Mouse (Mus musculus) forebrain, embryonic 13.5 days (tissue): ENCODE measurements at regions not wholly inside any gene's neighbourhood (a gene's known extent, or its start where the extent isn't known, plus 50 kb on each side); places are given as distances from the start of the nearest gene placed in this dataset.
A peak's percentile ranks its signal among the peaks of the same experiment; 100 is the strongest.

Experiments used
- ATAC-seq: fragments of 200-750 bp; cut with Nextera tagmentation; 2 replicates; pipeline ENCODE4 v1.8.0; 2017
- H3K27ac ChIP-seq: fragments of 300-500 bp; sonication (generic); 2 replicates; pipeline ENCODE4 v1.5.1; 2015; ENCODE audit warnings: inconsistent platforms, mild to moderate bottlenecking, moderate library complexity
- H3K27me3 ChIP-seq: fragments of 300-500 bp; sonication (generic); 2 replicates; pipeline ENCODE4 v1.6.1; 2015; ENCODE audit warnings: mild to moderate bottlenecking, inconsistent platforms
- H3K36me3 ChIP-seq: fragments of 300-500 bp; sonication (generic); 2 replicates; pipeline ENCODE4 v1.6.1; 2015; ENCODE audit warnings: mild to moderate bottlenecking, inconsistent platforms; ENCODE audit not compliant: poor library complexity, severe bottlenecking
- H3K4me1 ChIP-seq: fragments of 300-500 bp; sonication (generic); 2 replicates; pipeline ENCODE4 v1.6.1; 2015; ENCODE audit warnings: inconsistent platforms
- H3K4me2 ChIP-seq: fragments of 300-500 bp; sonication (generic); 2 replicates; pipeline ENCODE4 v1.6.1; 2015; ENCODE audit warnings: inconsistent platforms, mild to moderate bottlenecking, moderate library complexity
- H3K4me3 ChIP-seq: fragments of 300-500 bp; sonication (generic); 2 replicates; pipeline ENCODE4 v1.5.1; 2015; ENCODE audit warnings: mild to moderate bottlenecking, inconsistent platforms
- H3K9ac ChIP-seq: fragments of 300-500 bp; sonication (generic); 2 replicates; pipeline ENCODE4 v1.6.1; 2015; ENCODE audit warnings: mild to moderate bottlenecking, inconsistent platforms
- H3K9me3 ChIP-seq: fragments of 300-500 bp; sonication (generic); replicated peaks from 2 replicates; pipeline ENCODE4 v1.6.1; 2016; ENCODE audit warnings: inconsistent platforms
- WGBS: fragments of 180-500 bp; shearing (Covaris S2); methylation state at CpG from one replicate; pipeline ENCODE4 v1.1.7; 2015; 5-methylcytosine and 5-hydroxymethylcytosine counted together

DNA sequence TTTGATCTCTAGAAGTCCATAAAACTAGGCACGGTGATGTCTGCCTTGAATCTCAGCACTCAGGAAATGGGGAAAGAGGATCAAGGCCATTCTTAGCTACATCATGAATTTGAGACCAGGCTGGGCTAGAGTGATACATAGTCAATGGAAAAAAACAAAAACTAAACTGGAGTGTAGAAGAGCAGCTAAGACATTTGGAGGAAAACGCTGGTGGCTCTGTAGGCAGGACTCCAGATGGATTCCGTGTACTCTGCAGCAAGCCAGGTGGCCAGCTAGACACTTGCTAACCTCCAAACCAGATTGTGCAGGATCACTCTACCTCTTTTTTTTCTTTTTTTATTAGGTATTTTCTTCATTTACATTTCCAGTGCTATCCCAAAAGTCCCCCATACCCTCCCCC lies 161.0 kb upstream of the Nmur2 start:
- H3K9ac ChIP-seq = no peak overlapping the region
- no peak overlapping the region for H3K27ac ChIP-seq
- no peaks in the 10 kb centered on the region for H3K4me1 ChIP-seq
- 96% methylated on average over 3 of the region's 3 CpGs for WGBS
- no peak overlapping the region for H3K4me3 ChIP-seq
- no peak overlapping the region for H3K4me2 ChIP-seq
- H3K9me3 ChIP-seq = no peaks in the 10 kb centered on the region
- H3K36me3 ChIP-seq = no peaks in the 10 kb centered on the region
- no peaks in the 10 kb centered on the region for H3K27me3 ChIP-seq
- ATAC-seq = no peak

GRCm38 (mm10) chr11:56195316-56195715 lies 154.5 kb upstream of the Nmur2 start:
- no peak overlapping the region for H3K9ac ChIP-seq
- H3K36me3 ChIP-seq = no peaks in the 10 kb centered on the region
- no peaks in the 10 kb centered on the region for H3K27me3 ChIP-seq
- no peak overlapping the region for H3K27ac ChIP-seq
- no peak overlapping the region for H3K4me2 ChIP-seq
- no peak for ATAC-seq
- no peak overlapping the region for H3K4me3 ChIP-seq
- no peaks in the 10 kb centered on the region for H3K4me1 ChIP-seq
- no peaks in the 10 kb centered on the region for H3K9me3 ChIP-seq
- WGBS = 84% methylated on average over 3 of the region's 3 CpGs

GRCm38 (mm10) chr11:56193426-56193825 lies 152.6 kb upstream of the Nmur2 start:
- Histone ChIP-seq H3K4me2 (no peak overlapping the region), H3K4me1 (no peaks in the 10 kb centered on the region), H3K27me3 (no peaks in the 10 kb centered on the region), H3K9me3 (no peaks in the 10 kb centered on the region), H3K36me3 (no peaks in the 10 kb centered on the region), H3K27ac (no peak overlapping the region), H3K4me3 (no peak overlapping the region), H3K9ac (no peak overlapping the region)
- ATAC-seq = no peak
- WGBS = 60% methylated on average over 2 of the region's 2 CpGs

DNA sequence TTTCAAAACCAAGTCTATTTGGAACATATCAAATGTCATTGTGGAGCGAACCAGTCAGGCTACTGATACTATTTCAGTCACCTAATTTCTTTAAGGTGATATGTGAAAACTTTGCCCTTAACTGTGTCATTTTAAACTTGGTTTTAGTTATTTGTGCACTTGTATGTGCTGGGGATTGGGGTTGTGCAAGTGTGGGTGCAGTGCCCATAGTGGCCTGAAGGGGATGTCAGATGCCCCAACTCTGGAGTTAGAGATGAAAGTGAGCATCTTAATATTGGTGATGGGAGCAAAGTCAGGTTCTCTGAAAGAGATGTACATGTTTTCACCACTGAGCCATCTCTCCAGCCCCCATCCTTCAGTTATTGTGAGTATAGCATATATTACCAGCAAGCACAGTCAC lies 133.1 kb upstream of the Nmur2 start:
- no peaks in the 10 kb centered on the region for H3K9me3 ChIP-seq
- H3K27me3 ChIP-seq = no peaks in the 10 kb centered on the region
- ATAC-seq = no peak
- 90% methylated on average over 1 of the region's 1 CpGs for WGBS
- no peak overlapping the region for H3K4me3 ChIP-seq
- H3K4me2 ChIP-seq = no peak overlapping the region
- H3K9ac ChIP-seq = no peak overlapping the region
- no peaks in the 10 kb centered on the region for H3K36me3 ChIP-seq
- no peak overlapping the region for H3K27ac ChIP-seq
- no peaks in the 10 kb centered on the region for H3K4me1 ChIP-seq

- Histone ChIP-seq H3K36me3 (no peaks in the 10 kb centered on the region), H3K4me2 (no peak overlapping the region), H3K9me3 (no peaks in the 10 kb centered on the region), H3K27me3 (no peaks in the 10 kb centered on the region), H3K4me3 (no peak overlapping the region), H3K9ac (no peak overlapping the region), H3K27ac (no peak overlapping the region), H3K4me1 (no peaks in the 10 kb centered on the region)
- ATAC-seq = no peak
- 85% methylated on average over 3 of the region's 3 CpGs for WGBS
Observed at GRCm38 (mm10) chr11:56173246-56173645, 132.4 kb upstream of the Nmur2 start.

DNA sequence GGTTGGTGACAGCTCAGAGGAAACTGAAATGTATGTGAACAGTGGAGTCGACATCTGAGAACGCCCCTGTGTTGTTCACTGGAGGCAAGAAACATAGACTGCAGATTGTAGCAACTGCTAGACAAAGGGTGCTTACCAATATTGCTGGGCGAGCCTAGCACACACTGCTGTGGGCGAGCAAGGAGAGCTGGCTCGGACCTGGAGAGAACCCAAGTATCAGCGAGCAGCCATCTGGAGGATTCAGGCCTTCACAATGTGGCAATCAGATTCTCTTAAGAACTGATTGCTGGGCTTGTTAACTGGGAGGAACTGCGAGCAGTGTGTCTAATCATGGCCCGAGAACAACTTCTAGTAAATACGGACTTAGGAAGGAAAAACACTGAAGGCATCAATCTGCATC lies 128.8 kb upstream of the Nmur2 start:
- ATAC-seq = peak; percentile 79
- no peaks in the 10 kb centered on the region; the same call in 1 of the 2 replicates for H3K27me3 ChIP-seq
- no peaks in the 10 kb centered on the region for H3K9me3 ChIP-seq
- H3K4me3 ChIP-seq = no peak overlapping the region
- H3K27ac ChIP-seq = peak overlapping the region; percentile 57
- H3K9ac ChIP-seq = no peak overlapping the region
- 63% methylated on average over 9 of the region's 9 CpGs for WGBS
- H3K4me1 ChIP-seq = no peaks in the 10 kb centered on the region
- H3K36me3 ChIP-seq = no peaks in the 10 kb centered on the region
- H3K4me2 ChIP-seq = no peak overlapping the region

DNA sequence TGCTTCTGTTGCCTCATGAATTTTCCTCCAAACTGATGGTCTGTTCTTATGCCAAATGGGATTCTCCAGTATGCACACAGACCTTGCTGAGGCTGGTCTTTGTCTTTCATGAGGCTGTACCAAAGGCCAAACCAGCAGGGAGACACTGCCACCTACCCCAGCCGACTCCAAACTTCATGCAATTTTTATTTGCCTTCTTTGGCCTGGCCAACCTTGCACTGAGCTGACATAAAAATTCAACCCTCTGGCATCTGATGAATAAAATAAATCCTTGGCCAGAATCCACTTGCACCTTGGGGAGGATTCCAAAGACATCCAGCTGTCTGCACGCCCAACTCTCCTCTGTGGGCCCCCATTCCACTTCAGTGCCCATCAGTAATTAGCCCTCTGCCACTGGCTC lies 126.0 kb upstream of the Nmur2 start:
- no peak for ATAC-seq
- no peak overlapping the region for H3K27ac ChIP-seq

GRCm38 (mm10) chr11:56165759-56166158 lies 124.9 kb upstream of the Nmur2 start:
- 85% methylated on average over 5 of the region's 5 CpGs for whole genome bisulfite sequencing
- H3K4me1 ChIP-seq = no peaks in the 10 kb centered on the region
- H3K4me2 ChIP-seq = no peak overlapping the region
- H3K4me3 ChIP-seq = no peak overlapping the region
- H3K9ac ChIP-seq = no peak overlapping the region
- no peaks in the 10 kb centered on the region; the same call in 1 of the 2 replicates for H3K27me3 ChIP-seq
- no peak for ATAC-seq
- H3K27ac ChIP-seq = no peak overlapping the region
- no peaks in the 10 kb centered on the region for H3K9me3 ChIP-seq
- H3K36me3 ChIP-seq = no peaks in the 10 kb centered on the region

More for the DNA sequence above, 126.0 kb upstream of the Nmur2 start:
- Histone ChIP-seq H3K27me3 (no peaks in the 10 kb centered on the region; the same call in 1 of the 2 replicates), H3K9ac (no peak overlapping the region), H3K9me3 (no peaks in the 10 kb centered on the region), H3K4me2 (no peak overlapping the region), H3K36me3 (no peaks in the 10 kb centered on the region), H3K4me1 (no peaks in the 10 kb centered on the region), H3K4me3 (no peak overlapping the region)
- WGBS = 31% methylated on average over 2 of the region's 2 CpGs

- no peaks in the 10 kb centered on the region for H3K27me3 ChIP-seq
- H3K27ac ChIP-seq = no peak overlapping the region
- no peaks in the 10 kb centered on the region for H3K36me3 ChIP-seq
- no peaks in the 10 kb centered on the region for H3K9me3 ChIP-seq
- peaks cover 6% of the 10 kb centered on the region; the same call in 1 of the 2 replicates for H3K4me1 ChIP-seq
- no peak overlapping the region for H3K4me3 ChIP-seq
- ATAC-seq = no peak
- H3K9ac ChIP-seq = no peak overlapping the region
- no peak overlapping the region for H3K4me2 ChIP-seq
- 35% methylated on average over 2 of the region's 2 CpGs for WGBS
Observed at GRCm38 (mm10) chr11:56160286-56160685, 119.5 kb upstream of the Nmur2 start.

- no peak overlapping the region for H3K4me3 ChIP-seq
- H3K4me1 ChIP-seq = peaks cover 6% of the 10 kb centered on the region; the same call in 1 of the 2 replicates
- no peak overlapping the region for H3K4me2 ChIP-seq
- no peak overlapping the region for H3K27ac ChIP-seq
- H3K9me3 ChIP-seq = no peaks in the 10 kb centered on the region
- peak; percentile 87 for ATAC-seq
- H3K27me3 ChIP-seq = no peaks in the 10 kb centered on the region
- WGBS = 41% methylated on average over 10 of the region's 10 CpGs
- H3K36me3 ChIP-seq = no peaks in the 10 kb centered on the region
- no peak overlapping the region for H3K9ac ChIP-seq
Observed at GRCm38 (mm10) chr11:56159412-56160074, 118.7 kb upstream of the Nmur2 start.

GRCm38 (mm10) chr11:56150825-56151342 lies 110.1 kb upstream of the Nmur2 start:
- Histone ChIP-seq H3K4me1 (peaks cover 11% of the 10 kb centered on the region), H3K27me3 (peaks cover 34% of the 10 kb centered on the region), H3K9me3 (no peaks in the 10 kb centered on the region), H3K36me3 (no peaks in the 10 kb centered on the region), H3K27ac (no peak overlapping the region), H3K4me2 (peak overlapping the region; percentile 12; the same call in 1 of the 2 replicates), H3K9ac (no peak overlapping the region), H3K4me3 (no peak overlapping the region)
- no peak for ATAC-seq
- 2% methylated on average over 13 of the region's 13 CpGs for WGBS

DNA sequence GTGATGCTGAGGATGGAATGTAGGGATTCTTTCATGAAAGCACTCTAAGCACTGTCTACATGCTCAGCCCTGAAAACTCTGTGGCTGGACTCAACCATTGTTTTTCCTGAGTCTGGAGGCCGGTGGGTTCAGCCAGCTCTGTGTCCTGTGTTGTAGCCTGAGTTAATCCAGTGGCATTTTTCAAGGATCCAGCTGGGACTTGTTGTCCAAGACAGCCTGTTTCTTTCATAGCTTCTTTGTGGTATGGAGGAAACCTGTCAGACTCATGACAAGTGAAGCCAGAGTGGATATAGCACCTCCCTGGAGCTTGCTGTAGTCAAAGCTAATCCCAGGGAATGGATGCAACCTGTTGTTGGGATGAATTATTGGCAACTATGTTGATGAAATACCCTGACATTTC lies 108.9 kb upstream of the Nmur2 start:
- H3K9ac ChIP-seq = no peak overlapping the region
- no peak overlapping the region for H3K4me3 ChIP-seq
- no peak overlapping the region for H3K4me2 ChIP-seq
- no peak for ATAC-seq
- H3K27me3 ChIP-seq = peaks cover 34% of the 10 kb centered on the region
- peaks cover 11% of the 10 kb centered on the region for H3K4me1 ChIP-seq
- H3K9me3 ChIP-seq = no peaks in the 10 kb centered on the region
- no peaks in the 10 kb centered on the region for H3K36me3 ChIP-seq
- H3K27ac ChIP-seq = no peak overlapping the region
- 21% methylated on average over 1 of the region's 1 CpGs for WGBS

DNA sequence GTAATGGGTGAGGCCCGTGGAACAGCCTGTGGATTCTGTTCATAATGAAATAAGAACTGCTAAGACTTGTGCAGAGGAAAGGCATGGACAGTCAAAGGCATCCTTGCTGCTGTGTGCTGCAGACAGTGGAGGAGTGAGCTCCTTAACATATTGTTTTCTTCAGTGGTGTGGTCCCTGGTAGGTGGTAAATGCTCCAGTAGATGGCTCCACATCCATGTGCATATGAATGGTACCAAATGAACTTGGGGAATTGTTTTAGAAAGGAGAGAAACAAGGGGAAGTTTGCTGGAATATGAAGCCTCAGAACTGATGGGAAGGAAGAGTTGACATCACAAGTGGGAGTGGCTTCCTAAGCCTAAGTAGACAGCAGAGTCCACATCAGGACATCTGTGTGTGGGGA lies 108.1 kb upstream of the Nmur2 start:
- WGBS = 74% methylated on average over 1 of the region's 1 CpGs
- ATAC-seq = 0 out of 2 replicates have a peak, but pooled peaks have one; percentile 36
- H3K4me1 ChIP-seq = peaks cover 11% of the 10 kb centered on the region
- no peaks in the 10 kb centered on the region for H3K9me3 ChIP-seq
- H3K27ac ChIP-seq = no peak overlapping the region
- H3K4me3 ChIP-seq = no peak overlapping the region
- H3K27me3 ChIP-seq = peaks cover 34% of the 10 kb centered on the region
- no peak overlapping the region for H3K9ac ChIP-seq
- no peak overlapping the region for H3K4me2 ChIP-seq
- H3K36me3 ChIP-seq = no peaks in the 10 kb centered on the region
